Mouse (Mus musculus) heart, adult 9 months (tissue): ENCODE results near the gene Tex12.

ENCODE experiments used
- DNase-seq, 2 experiments: peaks; one replicate each; pipeline ENCODE4 v3.0.0; 2022; ENCODE audit warnings: low spot score in 2 of 2

Gene Tex12

DNA sequence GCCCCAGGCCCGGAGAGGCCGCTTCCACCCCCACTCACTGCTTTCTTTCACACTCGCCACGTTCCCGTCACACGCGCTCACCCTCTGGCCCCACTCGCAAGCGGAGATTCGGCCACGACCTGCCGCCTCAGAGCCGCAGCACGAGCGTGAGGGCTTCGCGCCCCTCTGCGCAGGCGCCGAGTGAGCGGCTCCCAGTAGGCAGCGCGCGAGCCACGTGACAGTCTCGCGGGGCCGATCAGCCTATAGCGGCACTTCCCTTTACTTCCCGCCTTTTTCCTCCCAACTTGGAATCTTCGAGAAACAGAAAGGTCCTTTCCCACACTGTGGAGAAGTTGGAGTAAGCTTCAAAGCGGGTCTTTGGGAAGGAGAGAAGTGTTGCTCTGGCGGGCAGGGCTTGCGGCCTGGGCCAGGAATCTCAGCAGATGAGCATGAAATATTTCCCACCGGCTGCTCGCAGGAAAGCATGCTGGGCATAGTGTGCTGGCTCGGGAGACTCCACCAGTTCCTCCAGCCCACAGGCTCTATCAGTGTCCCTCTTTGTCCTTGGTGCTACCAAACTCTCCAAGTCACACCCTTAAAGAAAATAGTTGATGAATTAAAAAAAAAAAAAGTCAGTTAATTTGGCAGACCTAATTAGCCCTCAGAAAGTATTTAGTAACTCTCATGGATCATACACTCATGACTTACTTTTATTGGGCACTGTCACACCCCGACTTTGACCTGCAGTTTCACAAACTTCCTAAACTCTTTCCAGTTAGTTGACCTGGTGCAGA is at the start of gene Tex12:
Tex12 (minus strand) TSS at position 181 of the 773 bp plus-strand sequence.
- no peak for DNase-seq

DNA sequence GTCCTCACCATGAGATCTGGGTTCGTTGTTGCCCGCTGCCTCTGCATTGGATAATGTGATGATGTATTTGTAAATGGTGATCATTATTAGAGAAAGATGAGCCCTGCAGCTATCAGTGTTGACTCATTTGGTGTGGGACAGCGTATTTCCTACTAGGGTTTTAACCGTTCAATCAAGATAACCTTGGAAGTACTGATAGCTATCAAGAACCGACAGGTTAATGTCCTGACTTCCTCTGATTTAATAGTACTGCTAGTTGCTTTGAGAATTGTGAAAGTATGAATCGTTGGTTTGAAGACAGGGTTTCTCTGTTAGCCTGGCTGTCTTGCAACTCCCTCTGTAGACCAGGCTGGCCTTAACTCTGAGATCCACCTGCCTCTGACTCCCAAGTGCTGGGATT is 43.2 kb upstream of the Tex12 start:
- no peak for DNase-seq

DNA sequence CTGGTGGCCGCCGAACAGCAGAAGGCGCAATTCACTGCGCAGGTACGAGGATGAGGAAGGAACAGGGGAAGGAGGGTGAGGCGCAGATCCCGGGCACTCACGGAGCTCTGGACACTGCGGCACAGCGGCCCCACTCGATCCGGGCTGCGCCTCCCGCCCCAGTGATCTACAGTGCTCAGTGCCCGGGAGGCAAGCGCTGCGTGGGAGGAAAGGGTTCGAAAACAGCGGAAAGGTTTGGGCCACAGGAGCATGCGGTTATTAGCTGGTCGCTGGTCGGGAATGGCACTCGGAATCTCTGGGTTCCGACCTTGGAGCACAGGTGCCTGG is 42.8 kb upstream of the Tex12 start:
- no peak for DNase-seq

DNA sequence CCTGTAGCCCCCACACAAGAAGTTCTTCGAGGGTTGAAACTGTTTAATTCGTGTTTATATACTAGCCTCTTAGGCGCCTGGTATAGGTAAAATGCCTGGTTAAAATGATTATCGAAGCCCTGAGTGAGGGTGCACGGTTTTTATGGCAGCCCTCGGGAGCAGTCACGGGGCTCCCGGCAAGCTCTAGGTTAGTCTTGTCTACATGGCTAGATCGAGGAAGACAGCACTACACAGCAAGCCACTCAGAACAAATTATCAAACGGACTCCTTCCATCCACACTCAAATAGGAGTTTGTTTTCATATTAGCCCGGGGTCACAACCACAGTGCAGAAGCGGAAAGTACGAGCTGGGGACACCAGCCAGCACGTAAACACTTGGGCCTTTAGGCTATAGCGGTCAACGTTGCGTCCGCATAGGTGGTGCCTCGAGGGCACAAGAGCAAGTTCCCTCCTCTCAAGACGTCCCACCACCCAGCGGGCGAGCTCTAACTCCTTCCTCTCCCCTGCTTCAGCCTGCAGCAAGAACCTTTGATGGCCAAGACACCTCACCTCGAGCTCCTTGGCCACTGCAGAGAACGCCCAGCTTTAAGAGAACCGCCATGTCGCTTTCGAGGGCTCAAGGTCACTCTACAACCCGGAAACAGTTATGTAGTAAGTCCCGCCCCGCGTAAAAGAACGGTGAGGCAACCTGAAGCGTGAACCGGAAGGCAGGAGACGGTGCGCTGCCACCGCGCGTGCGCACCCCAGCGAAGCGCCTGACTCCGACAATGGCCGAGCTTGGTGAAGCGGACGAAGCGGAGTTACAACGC is 42.3 kb upstream of the Tex12 start, which contains the start of the genes Sdhd and Timm8b:
Sdhd (minus strand) TSS at position 624 of the 809 bp plus-strand sequence.
Timm8b (plus strand) TSS at position 722 of the 809 bp plus-strand sequence.
- DNase-seq: peak; percentile 92 to 95

DNA sequence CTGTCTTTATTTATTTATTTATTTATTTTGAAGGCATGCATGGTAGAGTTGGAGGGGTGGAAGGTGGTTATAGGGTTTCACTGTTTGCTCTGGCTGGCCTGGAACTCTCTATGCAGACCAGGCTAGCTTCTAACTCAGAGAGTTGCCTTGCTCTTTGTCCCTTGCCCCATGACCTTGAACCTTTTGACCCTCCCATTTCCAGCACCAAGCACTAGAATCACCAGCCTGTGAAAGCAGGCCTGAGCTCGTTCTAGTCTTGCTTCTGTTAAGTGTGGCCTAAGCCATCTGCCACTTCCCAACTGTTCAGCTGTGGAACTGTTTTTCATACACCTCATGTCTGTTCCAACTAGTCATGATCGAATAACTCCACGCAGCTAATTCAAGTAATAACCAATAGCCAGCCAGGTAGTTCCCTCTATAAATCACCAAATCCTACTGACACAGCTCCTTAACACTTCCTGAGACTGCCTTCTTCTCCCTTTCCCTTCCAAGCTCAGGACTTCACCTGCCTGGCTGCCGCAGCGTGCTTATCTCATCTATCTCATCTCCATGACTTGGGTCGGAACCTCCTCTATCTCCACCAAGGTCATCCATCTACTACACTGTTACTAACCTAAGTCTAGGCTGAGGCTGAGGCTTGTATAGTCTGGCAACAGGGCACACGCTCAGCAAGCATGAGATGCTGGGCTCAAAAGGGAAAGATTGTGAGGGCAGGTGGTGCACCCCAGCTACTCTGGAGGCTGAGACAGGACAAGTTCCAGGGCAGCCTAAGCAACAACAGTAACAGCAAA is 41.1 kb upstream of the Tex12 start:
- DNase-seq: no peak

DNA sequence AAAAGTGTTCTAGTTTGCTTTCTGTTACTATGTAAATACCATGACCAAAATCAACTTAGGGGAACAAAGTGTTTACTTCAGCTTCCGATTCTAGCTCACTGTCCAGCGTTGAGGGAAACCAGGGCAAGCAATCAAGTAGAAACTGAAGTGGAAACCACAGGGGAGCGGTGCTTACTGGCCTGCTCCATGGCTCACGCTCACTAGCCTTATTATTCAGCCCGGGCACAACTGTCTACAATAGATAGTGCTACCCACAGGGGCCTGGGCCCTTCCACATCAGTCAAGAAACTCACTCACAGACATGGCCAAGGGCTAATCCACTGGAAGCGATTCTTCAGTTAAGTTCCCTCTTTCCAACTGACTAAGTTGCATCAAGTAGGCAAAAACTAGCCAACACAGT is 40.4 kb upstream of the Tex12 start:
- DNase-seq: no peak

DNA sequence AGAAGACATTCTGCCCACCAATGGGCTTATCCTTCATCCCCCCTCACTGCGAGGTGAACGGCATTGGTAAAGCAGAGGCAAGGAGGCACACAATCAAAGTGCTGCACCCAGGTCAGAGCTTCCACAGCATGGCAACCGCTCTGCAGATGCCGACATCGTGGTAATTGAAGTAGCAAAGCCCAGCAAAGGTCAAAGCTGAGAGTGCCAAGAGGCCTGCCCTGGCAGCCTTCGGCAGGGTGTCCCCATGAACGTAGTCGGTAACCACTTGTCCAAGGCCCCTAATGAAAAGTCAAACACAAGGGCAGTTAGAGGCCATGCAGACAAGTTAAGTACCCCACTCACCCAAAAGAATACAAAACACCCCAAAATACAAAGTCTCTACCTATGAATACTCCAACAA is 35.8 kb upstream of the Tex12 start:
- DNase-seq: no peak

DNA sequence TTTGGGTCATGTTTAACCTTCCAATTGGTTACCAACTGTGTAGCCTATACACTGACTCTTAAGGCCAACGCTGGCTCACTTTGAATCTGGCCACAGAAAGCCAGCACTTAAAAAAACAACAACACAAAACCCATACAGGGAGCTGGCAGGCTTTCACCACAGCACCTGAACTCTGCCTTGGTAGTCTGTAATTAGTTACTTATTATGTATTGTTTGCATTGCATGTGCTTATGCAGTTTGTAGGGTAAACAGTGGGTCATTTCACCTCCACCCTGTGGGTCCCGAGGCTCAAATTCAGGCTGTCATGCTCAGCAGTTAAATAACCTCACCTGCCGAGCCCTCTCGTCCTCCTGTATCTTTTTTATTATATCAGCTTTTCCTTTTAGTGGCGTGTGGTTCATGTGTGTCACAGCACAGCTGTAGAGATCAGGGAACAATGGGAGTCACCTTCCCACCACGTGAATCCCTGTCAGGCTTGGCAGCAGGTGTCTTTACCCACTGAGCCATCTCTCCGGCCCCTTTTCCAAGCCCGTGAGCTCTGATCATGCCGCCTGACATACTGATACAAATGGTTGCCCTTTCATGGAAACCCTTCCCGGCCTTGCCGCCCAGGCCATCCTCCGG is 33.8 kb upstream of the Tex12 start:
- no peak for DNase-seq

DNA sequence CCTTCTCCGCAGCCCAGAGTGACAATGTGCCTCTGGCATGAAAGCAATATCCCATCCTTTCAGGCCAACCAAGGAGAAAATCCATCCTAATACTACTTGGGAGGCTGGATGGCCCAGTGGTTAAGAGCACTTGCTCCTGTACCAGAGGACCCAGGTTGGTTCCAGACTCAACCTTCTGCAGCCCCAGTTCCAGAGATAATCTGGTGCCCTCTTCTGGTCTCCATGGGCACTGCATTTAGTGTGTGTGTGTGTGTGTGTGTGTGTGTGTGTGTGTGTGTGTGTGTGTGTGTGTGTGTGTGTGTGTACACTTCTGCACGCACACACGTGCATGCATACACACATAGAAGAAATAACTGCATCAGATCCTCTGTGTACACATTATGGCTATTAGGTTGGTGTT is 32.4 kb upstream of the Tex12 start:
- no peak for DNase-seq

DNA sequence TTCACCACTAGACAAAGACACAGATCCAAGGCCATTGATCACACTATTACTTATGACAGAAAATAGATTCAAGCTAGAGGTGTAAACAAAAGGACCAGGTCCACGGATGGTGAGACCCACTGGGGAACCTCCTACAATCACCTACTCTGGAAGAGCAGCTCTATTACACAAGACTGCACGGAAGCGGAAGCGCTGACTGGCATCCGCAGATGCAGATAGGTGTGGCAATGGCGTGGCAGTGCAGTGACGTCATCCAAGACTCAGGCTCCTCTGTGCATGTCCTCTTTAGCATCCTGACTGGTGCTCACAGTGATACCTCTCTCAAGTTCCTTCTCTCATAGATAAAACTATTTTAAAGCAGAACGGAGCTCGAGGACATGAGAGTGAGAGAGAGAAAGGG is 31.8 kb upstream of the Tex12 start:
- no peak for DNase-seq

DNA sequence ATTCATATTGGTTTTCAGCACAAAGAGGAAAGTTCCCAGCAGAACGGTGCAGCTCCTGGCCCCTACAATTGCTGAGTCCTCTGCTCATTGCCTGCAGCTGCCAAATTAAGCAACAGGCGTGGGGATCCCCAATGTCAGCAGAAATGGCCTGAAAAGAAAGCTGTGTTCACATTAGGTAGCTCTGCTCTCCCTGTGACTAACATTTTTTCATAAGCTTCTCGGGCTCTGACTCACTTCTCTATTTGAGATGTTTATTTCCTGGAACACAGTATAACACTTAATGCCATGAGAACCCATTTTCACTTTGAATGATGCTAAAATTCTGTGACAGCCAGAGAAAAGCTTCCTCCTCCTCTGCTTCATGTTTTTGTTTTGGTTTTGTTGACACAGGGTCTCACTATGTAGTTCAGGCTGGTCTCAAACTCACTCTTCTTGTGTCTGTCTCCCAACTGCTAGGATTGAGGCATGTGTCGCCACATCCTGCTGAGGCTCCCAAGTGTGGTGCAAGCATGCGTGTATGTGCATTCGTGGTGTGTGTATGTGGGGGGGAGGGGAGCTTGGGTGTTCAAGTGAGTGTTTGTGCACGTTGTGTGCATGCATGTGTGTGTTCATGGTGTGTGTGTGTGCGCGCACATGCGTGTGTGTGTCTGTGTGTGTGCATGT is 29.9 kb upstream of the Tex12 start:
- no peak for DNase-seq

DNA sequence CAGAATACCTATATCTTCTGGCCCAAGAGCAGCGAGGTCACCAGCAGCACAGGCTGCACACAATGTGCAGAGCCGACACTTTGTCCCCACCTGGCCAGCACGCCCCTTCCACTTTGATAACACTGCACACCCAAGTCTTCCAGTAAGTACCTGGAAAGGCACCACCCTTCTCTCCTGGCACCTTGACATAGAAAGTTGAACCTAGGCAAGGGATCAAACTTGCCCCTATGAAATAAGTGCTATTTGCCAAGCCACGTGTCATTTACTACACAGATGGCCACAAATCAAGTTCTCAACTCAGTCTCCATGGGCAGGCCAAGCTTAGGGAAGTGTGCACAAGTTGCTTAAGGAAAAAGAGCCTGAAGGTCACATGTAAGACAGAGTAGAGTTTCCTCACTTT is 25.8 kb upstream of the Tex12 start:
- no peak for DNase-seq

DNA sequence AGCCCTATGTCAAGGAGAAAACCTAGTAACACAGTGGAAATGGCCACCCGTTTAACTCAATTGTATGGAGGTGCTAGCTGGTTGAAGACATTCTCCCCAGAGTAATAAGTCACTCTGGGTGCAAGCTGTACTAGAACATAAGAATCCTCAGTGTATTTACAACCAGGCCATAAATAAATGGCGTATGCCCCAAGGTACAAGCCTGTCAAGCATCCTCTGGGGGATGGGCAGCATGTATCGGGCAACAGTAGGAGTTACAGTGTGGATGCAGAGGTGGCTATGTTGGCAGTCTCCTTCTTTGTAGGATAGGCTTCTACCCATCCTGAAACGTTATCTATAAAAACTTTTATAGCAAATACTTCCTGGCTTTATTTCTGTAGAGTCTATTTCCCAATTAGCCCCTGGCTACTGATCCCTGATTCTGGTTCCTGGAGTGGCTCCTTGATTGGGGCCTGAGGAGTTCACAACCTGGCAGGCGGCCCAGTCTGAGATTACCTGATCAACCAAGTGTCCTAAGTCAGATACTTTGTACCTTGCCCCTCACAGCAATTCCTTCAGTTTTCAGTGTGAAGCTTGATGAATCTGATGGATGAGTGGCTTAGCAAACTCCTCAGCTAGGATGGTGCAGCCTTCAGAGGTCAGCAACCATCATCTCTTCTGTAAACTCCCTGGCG is 24.2 kb upstream of the Tex12 start:
- no peak for DNase-seq

DNA sequence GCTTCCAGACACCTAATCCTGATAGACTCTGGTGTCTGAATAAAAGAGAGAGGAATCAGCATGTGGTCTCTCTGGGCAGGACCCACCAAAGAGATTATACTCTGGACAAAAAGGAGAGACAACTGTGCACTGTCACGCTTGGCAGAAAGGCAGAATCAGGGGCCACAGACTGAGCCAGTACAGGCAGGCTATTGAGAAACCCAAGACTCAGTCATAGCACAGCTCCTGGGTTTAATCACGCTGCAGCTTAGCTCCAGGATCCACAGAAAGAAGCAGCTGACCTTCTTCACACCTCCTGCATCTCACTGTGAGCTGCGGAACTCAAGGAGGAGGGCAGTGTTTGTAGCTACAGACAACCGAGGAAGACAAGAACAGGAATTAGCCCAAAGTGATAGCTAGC is 19.2 kb upstream of the Tex12 start:
- DNase-seq: no peak

DNA sequence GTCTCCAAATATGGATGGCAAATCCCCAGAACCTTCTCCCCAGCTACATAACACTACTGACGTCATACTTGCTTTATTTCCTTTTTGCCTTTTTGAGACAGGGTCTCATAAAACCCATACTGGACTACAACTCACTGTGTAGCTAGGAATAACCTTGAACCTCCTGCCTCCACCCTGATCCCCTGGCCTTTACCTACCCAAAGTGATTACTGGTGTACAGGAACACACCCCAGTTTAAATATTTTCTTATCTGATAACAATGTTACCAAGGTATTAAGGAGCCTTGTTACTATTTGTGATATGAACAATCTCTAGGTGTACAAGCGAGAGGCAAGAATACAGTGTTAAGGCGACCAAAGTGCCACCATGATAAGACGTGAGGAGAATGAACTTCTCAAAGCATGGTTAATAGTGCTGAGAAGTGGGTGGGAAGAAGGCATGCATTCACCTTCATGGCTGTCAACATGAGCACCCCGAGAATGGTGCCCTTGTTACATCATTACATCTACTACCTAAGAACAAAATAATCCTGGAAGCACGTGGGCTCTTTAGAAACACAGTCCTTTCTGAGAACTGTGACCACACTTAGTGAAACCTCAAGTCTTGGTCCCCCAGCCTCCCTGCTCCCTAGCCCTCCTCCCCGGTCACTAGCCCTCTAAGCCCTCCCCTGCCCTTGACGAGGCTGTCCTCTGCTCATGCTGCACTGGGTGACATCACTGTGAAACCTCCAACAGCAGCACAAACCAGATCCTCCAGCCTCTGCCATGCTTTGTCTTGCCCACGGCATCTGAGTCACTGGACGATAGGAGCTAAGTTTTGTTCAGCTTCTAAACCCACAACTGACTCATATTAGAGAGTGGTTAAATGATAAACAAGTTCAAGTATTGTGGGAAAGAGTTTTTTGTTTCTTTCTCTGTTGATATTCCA is 8.7 kb upstream of the Tex12 start:
- no peak for DNase-seq

DNA sequence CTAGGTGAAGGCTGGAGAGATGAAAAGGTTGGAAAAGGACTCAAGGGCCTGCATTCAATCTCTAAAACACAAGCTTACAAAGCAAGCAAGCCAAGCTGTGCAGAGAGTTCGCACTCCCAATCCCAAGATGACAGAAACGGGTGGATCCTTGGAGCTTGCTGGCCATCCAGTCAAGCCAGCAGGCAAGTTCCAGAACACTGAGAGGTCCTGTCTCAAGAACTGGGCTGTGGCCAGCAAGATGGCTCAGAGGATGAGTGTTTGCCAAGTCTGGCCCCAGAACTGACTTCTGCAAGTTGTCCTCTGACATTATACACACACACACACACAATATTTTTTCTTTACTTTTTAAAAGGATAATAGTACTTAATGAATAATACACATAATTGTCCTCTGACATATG is 6.8 kb upstream of the Tex12 start:
- no peak for DNase-seq

DNA sequence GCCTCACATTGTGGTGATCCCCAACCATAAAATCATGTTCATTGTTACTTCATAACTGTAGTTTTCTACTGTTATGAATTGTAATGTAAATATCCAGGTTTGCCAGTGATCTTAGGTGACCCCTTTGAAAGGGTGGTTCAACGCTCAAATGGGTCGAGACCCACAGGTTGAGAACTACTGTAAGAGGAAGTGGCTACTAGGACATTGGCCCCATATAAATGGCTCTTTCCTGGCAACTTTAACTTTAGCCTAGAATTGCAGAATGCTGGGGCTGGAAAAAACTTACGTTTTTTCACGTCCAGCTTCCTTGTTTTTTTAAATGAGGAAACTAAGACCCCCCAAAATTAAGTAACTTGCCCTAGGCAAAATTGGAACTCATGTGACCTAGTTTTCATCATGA is 6.2 kb upstream of the Tex12 start:
- no peak for DNase-seq

DNA sequence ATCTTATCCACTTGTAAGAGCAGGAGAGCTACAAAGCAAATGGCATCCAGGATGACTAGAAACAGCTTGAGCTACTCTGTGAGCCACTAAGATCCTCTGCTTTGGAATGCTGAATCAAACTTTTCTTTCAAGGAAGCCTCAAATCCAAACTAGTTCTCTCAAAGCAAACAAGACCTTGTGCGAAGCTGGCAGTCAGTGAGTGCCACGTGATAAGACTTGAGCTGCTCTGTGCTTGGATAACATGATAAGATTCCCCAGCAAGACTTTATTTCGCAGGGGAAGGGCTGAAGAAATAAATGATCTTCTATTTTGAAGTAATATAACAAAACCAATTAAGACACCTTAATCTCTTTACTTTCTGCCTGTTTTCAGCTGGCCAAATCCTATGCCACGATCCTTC is 4.8 kb upstream of the Tex12 start:
- no peak for DNase-seq

DNA sequence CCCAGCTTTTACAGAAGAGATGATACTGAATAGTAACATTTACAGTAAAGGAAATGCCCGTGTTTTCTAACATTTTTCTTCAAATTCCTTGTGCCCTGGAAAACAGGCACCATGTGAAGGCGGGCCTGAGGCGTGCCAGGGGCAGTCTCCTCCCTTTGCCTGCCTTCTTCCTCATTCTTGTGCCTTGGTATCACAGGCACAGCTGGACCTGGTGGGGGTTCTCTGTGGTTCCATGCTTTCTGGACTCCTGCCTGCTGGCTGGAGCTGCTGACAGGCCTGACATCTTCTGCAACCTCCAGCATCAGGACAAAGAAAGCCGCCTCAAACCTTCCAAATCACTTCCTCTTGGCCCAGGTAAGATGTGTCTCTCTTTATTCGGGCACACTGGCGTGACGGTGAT is 4.0 kb upstream of the Tex12 start:
- peak in 1 of 2 experiments; percentile 16 for DNase-seq

DNA sequence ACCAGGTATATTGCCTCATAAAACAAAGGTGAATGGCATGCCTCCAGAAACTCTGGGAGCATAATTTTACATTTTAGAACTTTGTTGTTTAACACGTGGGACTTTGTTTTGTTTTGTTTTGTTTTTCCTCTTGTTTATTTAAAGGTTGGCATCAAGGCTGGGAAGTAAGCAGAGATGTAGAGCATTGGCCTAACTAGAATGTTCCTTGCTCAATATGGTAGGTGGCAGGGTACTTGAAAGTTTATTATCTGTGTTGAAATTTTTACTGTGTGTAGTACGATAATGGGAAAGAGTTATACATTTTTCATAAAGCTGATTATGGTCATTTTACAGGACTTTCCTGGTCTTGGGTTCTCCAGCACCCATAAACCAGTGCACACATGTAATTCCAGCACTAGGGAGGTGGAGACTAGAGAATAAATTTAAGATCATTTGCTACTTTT is 814 bp upstream of the Tex12 start:
- no peak for DNase-seq
